Mouse (Mus musculus) brain, adult 10 weeks (tissue): ENCODE data around the gene Gipr. TPM values are rescaled to one million over a fixed set of nuclear protein-coding genes. Genes with fewer than 3 reads are reported as not detected.

ENCODE experiments used
- polyA plus RNA-seq: library from polyadenylated mRNA; stranded (reverse); fragments of 350-450 nt; fragmentation: Illumina TruSeq; extraction: RNeasy Lipid Tissue Mini Kit (QIAGEN cat#74804); gene quantifications from one replicate; pipeline ENCODE4 v1.2.3, GENCODE M21; 2015; ENCODE audit warnings: low read depth, low replicate concordance

Gipr gene
- polyA plus RNA-seq, result 1.8 TPM

GRCm38 (mm10) chr7:19165656-19166423 lies at the start of gene Gipr:
Gipr (minus strand) TSS chr7:19166127.

GRCm38 (mm10) chr7:19211996-19212755 lies 46.2 kb upstream of the Gipr start, which contains the start of gene Gpr4:
Gpr4 (plus strand) TSS chr7:19212538.

GRCm38 (mm10) chr7:19175708-19176515 lies 10.0 kb upstream of the Gipr start, which contains the start of gene Eml2:
Eml2 (plus strand) TSS chr7:19176421.

DNA sequence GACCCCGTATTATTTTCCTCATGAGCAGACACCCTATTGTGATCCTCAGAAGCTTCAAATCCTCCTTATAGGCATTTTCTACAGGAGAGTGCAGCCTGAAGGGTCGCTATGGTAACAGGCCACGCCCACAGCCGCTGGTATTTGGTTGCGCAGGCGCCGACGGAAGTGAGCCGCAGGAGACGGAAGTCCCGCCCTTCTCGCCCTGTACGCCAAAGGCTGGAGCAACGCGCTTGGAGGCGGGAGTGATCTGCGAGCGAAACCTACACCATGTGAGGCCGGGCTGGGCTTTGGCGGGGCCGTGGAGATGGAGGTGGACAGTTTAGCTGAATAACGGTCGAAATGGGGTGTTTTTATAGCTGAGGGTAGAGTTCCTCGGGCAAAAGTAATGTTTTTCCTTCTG lies 16.3 kb downstream of the Gipr start, which contains the start of gene Snrpd2:
Snrpd2 (plus strand) TSS at position 97 of the 400 bp plus-strand sequence.

GRCm38 (mm10) chr7:19148875-19149541 lies 16.9 kb downstream of the Gipr start, which contains the start of gene Qpctl:
Qpctl (minus strand) TSS chr7:19149291.

GRCm38 (mm10) chr7:19119631-19120429 lies 46.1 kb downstream of the Gipr start, which contains the start of gene Fbxo46:
Fbxo46 (plus strand) TSS chr7:19119859.

DNA sequence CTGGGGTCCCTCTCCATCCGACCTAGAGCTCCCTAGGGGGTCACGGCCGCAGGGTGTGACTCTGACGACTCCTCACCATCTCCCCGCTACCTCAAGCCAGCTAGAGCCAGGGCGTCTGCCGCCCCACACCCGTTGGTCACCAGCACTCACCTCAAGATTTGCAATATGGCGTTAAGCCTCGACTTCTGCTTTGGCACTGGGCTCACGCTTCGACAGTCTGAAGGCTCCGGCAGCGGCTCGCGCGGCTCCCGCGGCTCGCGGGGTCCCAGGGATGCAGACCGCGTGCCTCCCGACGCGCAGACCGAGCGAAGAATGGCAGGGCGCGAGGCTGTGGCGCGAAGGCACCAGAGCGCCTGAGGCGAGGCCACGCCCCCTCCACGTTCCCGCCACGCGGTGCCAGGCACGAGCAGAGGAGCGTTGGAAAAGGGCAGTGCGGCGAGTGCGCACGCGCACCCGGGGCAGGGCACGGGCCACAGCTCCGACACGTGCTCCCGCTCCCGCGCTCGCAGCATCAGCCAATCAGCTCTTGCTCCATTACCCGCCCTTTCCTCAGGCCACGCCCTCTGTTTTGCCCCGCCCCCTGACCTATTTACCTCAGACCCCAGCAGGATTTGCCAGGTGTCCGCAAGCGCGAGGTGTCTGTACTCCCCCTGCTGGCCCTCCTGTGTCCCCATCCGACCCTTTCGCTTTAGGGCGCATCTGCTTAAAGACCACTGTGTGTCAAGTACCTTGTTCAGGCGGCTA lies 47.7 kb downstream of the Gipr start, which contains the start of gene Gm4969:
Gm4969 (minus strand) TSS at position 341 of the 744 bp plus-strand sequence.

Other genes starting within 250 kb of the Gipr start
- 20.2 TPM for gene Nova2, start 240.2 kb downstream of the Gipr start, polyA plus RNA-seq
- gene Nanos2, start 178.7 kb downstream of the Gipr start, polyA plus RNA-seq, result 0.30 TPM
- gene Mypop, start 174.9 kb downstream of the Gipr start, polyA plus RNA-seq, result 33.4 TPM
- 28.9 TPM for gene Irf2bp1, start 162.1 kb downstream of the Gipr start, polyA plus RNA-seq
- not detected for gene Foxa3, start 142.6 kb downstream of the Gipr start, polyA plus RNA-seq
- gene Sympk, start 141.8 kb downstream of the Gipr start, polyA plus RNA-seq, result 81.7 TPM
- gene Rsph6a, start 111.4 kb downstream of the Gipr start, polyA plus RNA-seq, result 0.18 TPM
- 108 TPM for gene Dmwd, start 89.9 kb downstream of the Gipr start, polyA plus RNA-seq
- 19.0 TPM for gene Dmpk, start 82.3 kb downstream of the Gipr start, polyA plus RNA-seq
- 1.9 TPM for gene Six5, start 71.5 kb downstream of the Gipr start, polyA plus RNA-seq
- 0.33 TPM for gene Gm4969, start 47.8 kb downstream of the Gipr start, polyA plus RNA-seq
- 7.9 TPM for gene Fbxo46, start 46.3 kb downstream of the Gipr start, polyA plus RNA-seq
- 14.4 TPM for gene Qpctl, start 16.8 kb downstream of the Gipr start, polyA plus RNA-seq
- gene Snrpd2, start 16.4 kb downstream of the Gipr start, polyA plus RNA-seq, result 82.5 TPM
- 113 TPM for gene Eml2, start 10.3 kb upstream of the Gipr start, polyA plus RNA-seq
- 3.4 TPM for gene Gpr4, start 46.4 kb upstream of the Gipr start, polyA plus RNA-seq
- 44.3 TPM for gene Opa3, start 62.2 kb upstream of the Gipr start, polyA plus RNA-seq
- 14.7 TPM for gene Vasp, start 105.7 kb upstream of the Gipr start, polyA plus RNA-seq
- not detected for gene Ppm1n, start 113.9 kb upstream of the Gipr start, polyA plus RNA-seq
- 116 TPM for gene Rtn2, start 116.5 kb upstream of the Gipr start, polyA plus RNA-seq
- gene Fosb, start 143.9 kb upstream of the Gipr start, polyA plus RNA-seq, result 8.0 TPM
- gene Ercc1, start 178.7 kb upstream of the Gipr start, polyA plus RNA-seq, result 39.0 TPM
- gene Cd3eap, start 193.4 kb upstream of the Gipr start, polyA plus RNA-seq, result 17.9 TPM
- gene Ppp1r13l, start 193.6 kb upstream of the Gipr start, polyA plus RNA-seq, result 2.5 TPM
- 28.2 TPM for gene Ercc2, start 215.9 kb upstream of the Gipr start, polyA plus RNA-seq
- gene Klc3, start 238.0 kb upstream of the Gipr start, polyA plus RNA-seq, result 2.6 TPM
- 0.62 TPM for gene Ckm, start 238.6 kb upstream of the Gipr start, polyA plus RNA-seq